Mouse (Mus musculus) liver, embryonic 14.5 days (tissue): ENCODE data around the gene Fgfr2.

Experiments used
- CTCF ChIP-seq: IDR thresholded peaks from 2 replicates; pipeline ENCODE4 v1.5.1; 2016; ENCODE audit warnings: antibody characterized with exemption, low read depth, control low read depth
- EP300 ChIP-seq: IDR thresholded peaks from 2 replicates; pipeline ENCODE4 v1.6.1; 2016; ENCODE audit warnings: antibody characterized with exemption, low read depth

GRCm38 (mm10) chr7:131555301-131556081 lies 1567.7 kb downstream of the Fgfr2 start:
- TF ChIP-seq EP300 (no peak), CTCF (no peak)
